Mouse (Mus musculus): ENCODE results near the gene Cabp7. TPM values are rescaled to one million over a fixed set of nuclear protein-coding genes. Genes with fewer than 3 reads are reported as not detected.

Cabp7 gene
- polyA plus RNA-seq, 1 experiment: not detected

DNA sequence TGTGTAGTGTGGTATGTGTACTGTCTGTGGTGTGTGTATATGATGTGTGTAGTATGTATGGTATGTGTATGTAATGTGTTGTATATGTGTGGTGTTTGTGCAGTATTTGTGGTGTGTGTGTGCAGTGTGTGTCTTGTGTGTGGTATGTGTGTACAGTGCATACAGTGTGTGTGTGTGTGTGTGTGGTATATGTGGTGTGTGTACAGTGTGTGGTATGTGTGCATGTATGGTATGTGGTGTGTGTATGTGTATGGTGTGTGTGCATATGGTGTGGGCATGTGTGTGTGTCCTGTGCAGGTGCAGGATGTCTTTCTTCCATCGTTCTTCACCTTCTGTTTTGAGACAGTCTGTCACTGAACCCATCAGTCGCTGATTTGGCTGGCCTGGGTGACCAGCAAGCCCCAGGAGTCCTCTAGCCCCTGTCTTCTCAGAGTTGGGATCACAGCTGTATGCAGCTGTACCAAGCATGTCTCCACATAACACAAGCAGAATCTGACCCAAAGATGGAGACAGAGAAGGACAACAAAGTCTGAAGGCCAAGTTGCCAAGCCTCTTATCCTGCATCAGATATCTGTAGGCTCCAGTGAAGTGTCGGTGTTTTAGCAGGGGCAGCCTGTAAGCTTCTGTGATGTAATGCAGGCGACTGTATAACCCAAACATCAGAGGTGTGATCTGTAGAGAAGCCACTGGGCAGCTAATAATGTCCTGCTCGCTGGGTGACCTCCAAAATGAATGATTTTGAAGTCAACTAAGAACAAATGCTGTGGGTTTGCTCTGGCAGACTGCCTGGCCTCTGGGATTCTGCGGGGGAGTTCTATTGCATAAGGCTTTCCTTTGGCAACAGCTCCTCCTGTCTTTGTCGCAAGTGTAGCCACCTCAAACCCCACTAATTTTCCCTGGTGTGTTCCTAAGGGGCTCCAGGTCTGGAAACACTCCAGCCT is 49.3 kb downstream of the Cabp7 start:
- H3K36me3 ChIP-seq (ENCODE audit: control insufficient read depth, insufficient read depth, low read length): peaks cover 3% of the 10 kb centered on the region
- DNase-seq: peak; percentile 50
- 43% methylated on average over 7 of the region's 7 CpGs for WGBS
- H3K27ac ChIP-seq (ENCODE audit: insufficient read depth, low read depth, low read length): no peak overlapping the region
- TF ChIP-seq POLR2A (IDR thresholded peaks at IDR 0.05; ENCODE audit: low read depth, low read length): no peak
- TF ChIP-seq CTCF (conservative IDR thresholded peaks at IDR 0.05; ENCODE audit: insufficient read depth, insufficient read length, low read depth, low read length): peak; percentile 31; the same call in 1 of the 2 replicates
- no peaks in the 10 kb centered on the region for H3K4me1 ChIP-seq (ENCODE audit: control insufficient read depth, insufficient read depth, low read length)
- no peak overlapping the region for H3K4me3 ChIP-seq (ENCODE audit: insufficient read depth, low read depth, low read length)
- no peaks in the 10 kb centered on the region for H3K27me3 ChIP-seq (replicated peaks; ENCODE audit: control insufficient read depth, insufficient read depth, low read length)

GRCm38 (mm10) chr11:4692162-4692561 is 54.4 kb downstream of the Cabp7 start:
- no peak for DNase-seq
- TF ChIP-seq POLR2A (IDR thresholded peaks at IDR 0.05; ENCODE audit: low read depth, low read length): no peak
- TF ChIP-seq CTCF (conservative IDR thresholded peaks at IDR 0.05; ENCODE audit: insufficient read depth, insufficient read length, low read depth, low read length): no peak
- H3K4me3 ChIP-seq (ENCODE audit: insufficient read depth, low read depth, low read length): no peak overlapping the region
- no peaks in the 10 kb centered on the region for H3K36me3 ChIP-seq (ENCODE audit: control insufficient read depth, insufficient read depth, low read length)
- H3K4me1 ChIP-seq (ENCODE audit: control insufficient read depth, insufficient read depth, low read length): no peaks in the 10 kb centered on the region
- no peak overlapping the region for H3K27ac ChIP-seq (ENCODE audit: insufficient read depth, low read depth, low read length)
- H3K27me3 ChIP-seq (replicated peaks; ENCODE audit: control insufficient read depth, insufficient read depth, low read length): no peaks in the 10 kb centered on the region
- WGBS: 84% methylated on average over 11 of the region's 11 CpGs

- Histone ChIP-seq H3K36me3 (ENCODE audit: control insufficient read depth, insufficient read depth, low read length) (no peaks in the 10 kb centered on the region), H3K4me1 (ENCODE audit: control insufficient read depth, insufficient read depth, low read length) (peaks cover 4% of the 10 kb centered on the region; the same call in 1 of the 2 replicates), H3K27ac (ENCODE audit: insufficient read depth, low read depth, low read length) (no peak overlapping the region), H3K4me3 (ENCODE audit: insufficient read depth, low read depth, low read length) (no peak overlapping the region), H3K27me3 (replicated peaks; ENCODE audit: control insufficient read depth, insufficient read depth, low read length) (no peaks in the 10 kb centered on the region)
- no peak for DNase-seq
- WGBS: 67% methylated on average over 10 of the region's 10 CpGs
- no peak for TF ChIP-seq POLR2A (IDR thresholded peaks at IDR 0.05; ENCODE audit: low read depth, low read length)
- TF ChIP-seq CTCF (conservative IDR thresholded peaks at IDR 0.05; ENCODE audit: insufficient read depth, insufficient read length, low read depth, low read length): no peak
Observed at GRCm38 (mm10) chr11:4691213-4691612, 55.4 kb downstream of the Cabp7 start.

DNA sequence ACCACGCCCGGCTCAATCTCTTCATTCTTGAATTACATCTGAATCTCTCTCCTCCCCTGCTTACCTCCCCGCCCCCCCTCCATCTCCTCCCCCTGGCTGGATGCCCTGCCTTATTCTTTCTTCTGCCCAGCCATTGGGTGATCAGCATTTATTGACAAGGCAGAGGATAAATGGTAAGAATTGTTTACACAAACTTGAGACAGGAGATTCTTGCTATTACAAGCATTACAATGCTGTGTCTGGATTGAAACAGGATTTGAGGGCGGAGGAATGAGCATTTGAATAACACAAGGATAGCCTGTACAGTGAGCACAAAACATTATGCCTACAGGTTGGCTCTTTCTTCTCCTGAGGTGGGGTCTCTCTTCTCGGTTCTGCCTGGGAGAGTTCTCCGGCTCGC is 56.2 kb downstream of the Cabp7 start:
- no peak overlapping the region for H3K4me3 ChIP-seq (ENCODE audit: insufficient read depth, low read depth, low read length)
- no peaks in the 10 kb centered on the region for H3K27me3 ChIP-seq (replicated peaks; ENCODE audit: control insufficient read depth, insufficient read depth, low read length)
- H3K36me3 ChIP-seq (ENCODE audit: control insufficient read depth, insufficient read depth, low read length): no peaks in the 10 kb centered on the region
- H3K4me1 ChIP-seq (ENCODE audit: control insufficient read depth, insufficient read depth, low read length): peaks cover 4% of the 10 kb centered on the region; the same call in 1 of the 2 replicates
- TF ChIP-seq POLR2A (IDR thresholded peaks at IDR 0.05; ENCODE audit: low read depth, low read length) (no peak), CTCF (conservative IDR thresholded peaks at IDR 0.05; ENCODE audit: insufficient read depth, insufficient read length, low read depth, low read length) (no peak)
- H3K27ac ChIP-seq (ENCODE audit: insufficient read depth, low read depth, low read length): no peak overlapping the region
- no peak for DNase-seq
- WGBS: 75% methylated on average over 7 of the region's 7 CpGs

DNA sequence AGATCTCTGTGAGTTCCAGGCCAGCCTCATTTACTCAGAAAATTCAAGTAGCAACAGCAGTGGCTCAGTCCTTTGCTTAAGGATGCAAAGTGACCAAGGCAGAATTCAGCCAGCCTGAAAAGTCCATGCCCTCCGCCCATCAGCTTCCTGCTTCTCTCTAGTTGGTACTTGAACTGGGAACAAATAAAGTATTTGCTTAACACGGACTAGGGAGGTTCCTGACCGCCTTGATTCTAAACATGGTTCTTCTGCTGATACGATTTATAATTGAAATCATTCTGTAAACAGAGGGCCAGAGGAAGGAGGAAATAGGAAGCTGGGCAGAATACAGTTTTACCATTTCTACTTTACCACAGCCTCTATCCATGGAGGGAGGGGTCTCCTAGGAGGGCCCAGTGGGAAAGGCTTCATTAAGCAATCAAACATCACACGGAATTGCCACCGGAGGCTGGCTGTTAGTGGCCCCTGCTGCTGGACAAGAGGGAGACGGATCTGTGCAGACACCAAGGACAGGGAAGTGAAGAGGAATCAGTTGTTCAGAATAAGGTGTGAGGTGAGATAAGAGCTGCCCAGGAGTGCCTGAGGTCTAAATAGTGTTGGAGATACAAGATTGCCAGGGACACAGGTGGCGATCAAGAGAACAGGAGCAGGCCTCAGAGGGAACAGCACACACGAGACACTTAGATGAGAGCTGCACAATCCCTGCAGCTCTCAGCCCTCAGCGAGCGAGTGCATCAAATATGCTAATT is 57.8 kb downstream of the Cabp7 start:
- Histone ChIP-seq H3K4me3 (ENCODE audit: insufficient read depth, low read depth, low read length) (no peak overlapping the region), H3K4me1 (ENCODE audit: control insufficient read depth, insufficient read depth, low read length) (peaks cover 4% of the 10 kb centered on the region; the same call in 1 of the 2 replicates), H3K27ac (ENCODE audit: insufficient read depth, low read depth, low read length) (no peak overlapping the region), H3K36me3 (ENCODE audit: control insufficient read depth, insufficient read depth, low read length) (no peaks in the 10 kb centered on the region), H3K27me3 (replicated peaks; ENCODE audit: control insufficient read depth, insufficient read depth, low read length) (no peaks in the 10 kb centered on the region)
- DNase-seq: no peak
- WGBS: 67% methylated on average over 11 of the region's 11 CpGs
- TF ChIP-seq POLR2A (IDR thresholded peaks at IDR 0.05; ENCODE audit: low read depth, low read length) (no peak), CTCF (conservative IDR thresholded peaks at IDR 0.05; ENCODE audit: insufficient read depth, insufficient read length, low read depth, low read length) (no peak)

DNA sequence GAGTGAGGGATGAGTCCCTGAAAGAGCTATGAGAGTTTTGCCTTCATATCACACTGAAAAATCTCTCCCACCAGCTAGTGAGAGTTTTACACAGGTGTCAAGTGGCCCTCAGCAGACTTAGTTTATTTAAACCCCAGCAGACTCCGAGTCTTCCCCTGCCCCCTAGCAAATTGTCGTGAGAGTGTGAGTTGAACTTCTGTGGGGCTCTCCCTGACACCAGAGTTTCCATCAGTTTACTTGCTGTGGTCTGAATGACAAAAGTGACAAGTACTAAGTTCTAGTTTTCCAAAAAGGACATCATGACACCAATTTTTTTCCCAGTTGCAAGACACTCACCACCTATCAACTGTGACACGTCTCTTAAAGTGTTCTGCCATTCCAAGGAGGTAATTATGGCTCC is 58.7 kb downstream of the Cabp7 start:
- no peak for DNase-seq
- Histone ChIP-seq H3K4me1 (ENCODE audit: control insufficient read depth, insufficient read depth, low read length) (peaks cover 4% of the 10 kb centered on the region; the same call in 1 of the 2 replicates), H3K36me3 (ENCODE audit: control insufficient read depth, insufficient read depth, low read length) (no peaks in the 10 kb centered on the region), H3K27me3 (replicated peaks; ENCODE audit: control insufficient read depth, insufficient read depth, low read length) (no peaks in the 10 kb centered on the region), H3K27ac (ENCODE audit: insufficient read depth, low read depth, low read length) (no peak overlapping the region), H3K4me3 (ENCODE audit: insufficient read depth, low read depth, low read length) (no peak overlapping the region)
- TF ChIP-seq POLR2A (IDR thresholded peaks at IDR 0.05; ENCODE audit: low read depth, low read length) (no peak), CTCF (conservative IDR thresholded peaks at IDR 0.05; ENCODE audit: insufficient read depth, insufficient read length, low read depth, low read length) (no peak)
- WGBS: 65% methylated on average over 3 of the region's 3 CpGs

DNA sequence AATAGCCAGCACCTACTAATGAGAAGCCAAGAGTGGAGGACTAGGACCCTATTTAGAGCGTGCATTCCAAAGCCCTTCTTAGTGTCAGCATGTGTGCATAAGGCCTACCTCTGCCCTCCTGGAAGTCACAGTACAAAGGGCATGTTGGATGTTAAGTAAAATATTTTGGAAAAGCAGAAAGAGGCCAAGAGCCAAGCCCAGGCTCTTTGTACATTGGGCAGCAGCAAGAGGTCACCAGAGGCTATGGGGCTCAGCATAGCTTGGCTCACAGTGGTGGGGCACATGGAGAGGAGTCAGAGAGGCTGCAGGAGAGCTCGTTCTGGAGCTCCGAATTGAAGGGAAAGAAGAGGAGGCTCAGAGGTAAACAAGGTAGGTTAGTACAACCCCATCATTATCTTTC is 59.6 kb downstream of the Cabp7 start:
- no peak for TF ChIP-seq CTCF (conservative IDR thresholded peaks at IDR 0.05; ENCODE audit: insufficient read depth, insufficient read length, low read depth, low read length)
- TF ChIP-seq POLR2A (IDR thresholded peaks at IDR 0.05; ENCODE audit: low read depth, low read length): no peak
- H3K27ac ChIP-seq (ENCODE audit: insufficient read depth, low read depth, low read length): no peak overlapping the region

More for the DNA sequence above, 59.6 kb downstream of the Cabp7 start:
- peaks cover 4% of the 10 kb centered on the region; the same call in 1 of the 2 replicates for H3K4me1 ChIP-seq (ENCODE audit: control insufficient read depth, insufficient read depth, low read length)
- H3K4me3 ChIP-seq (ENCODE audit: insufficient read depth, low read depth, low read length): no peak overlapping the region
- H3K27me3 ChIP-seq (replicated peaks; ENCODE audit: control insufficient read depth, insufficient read depth, low read length): no peaks in the 10 kb centered on the region
- DNase-seq: peak; percentile 36
- WGBS: 55% methylated on average over 3 of the region's 3 CpGs
- no peaks in the 10 kb centered on the region for H3K36me3 ChIP-seq (ENCODE audit: control insufficient read depth, insufficient read depth, low read length)

Other genes with a start within 250 kb of the Cabp7 start
- gene Mtmr3, start 151.9 kb downstream of the Cabp7 start, polyA plus RNA-seq (2012; rRNA removed): 30.4 and 31.8 TPM in 2 replicates
- not detected in 2 replicates for gene Gm11032, start 126.7 kb downstream of the Cabp7 start, polyA plus RNA-seq (2012; rRNA removed)
- 17.7 and 18.0 TPM in 2 replicates for gene Ascc2, start 109.0 kb downstream of the Cabp7 start, polyA plus RNA-seq (2012; rRNA removed)
- gene Uqcr10, start 42.4 kb downstream of the Cabp7 start, polyA plus RNA-seq (2012; rRNA removed): 2,120 and 2,704 TPM in 2 replicates
- gene Zmat5, start 42.1 kb downstream of the Cabp7 start, polyA plus RNA-seq (2012; rRNA removed): 62.6 and 65.1 TPM in 2 replicates
- gene Nf2, start 102.8 kb upstream of the Cabp7 start, polyA plus RNA-seq (2012; rRNA removed): 54.0 and 54.4 TPM in 2 replicates
- 140 and 164 TPM in 2 replicates for gene Nipsnap1, start 127.2 kb upstream of the Cabp7 start, polyA plus RNA-seq (2012; rRNA removed)
- 16.6 and 17.7 TPM in 2 replicates for gene Thoc5, start 148.5 kb upstream of the Cabp7 start, polyA plus RNA-seq (2012; rRNA removed)
- gene Nefh, start 201.3 kb upstream of the Cabp7 start, polyA plus RNA-seq (2012; rRNA removed): 0.05 and 0.30 TPM in 2 replicates
- gene Ap1b1, start 240.0 kb upstream of the Cabp7 start, polyA plus RNA-seq (2012; rRNA removed): 110 and 123 TPM in 2 replicates